Mouse (Mus musculus): ENCODE measurements at regions not wholly inside any gene's neighbourhood (a gene's known extent, or its start where the extent isn't known, plus 50 kb on each side); places are given as distances from the start of the nearest gene placed in this dataset.
A peak's percentile ranks its signal among the peaks of the same experiment; 100 is the strongest.

GRCm38 (mm10) chr5:73729646-73730045, 78.5 kb downstream of the Spata18 start:
- no peak for DNase-seq (ENCODE audit: extremely low spot score in 1 of 2, low spot score in 1 of 2)

- DNase-seq (ENCODE audit: extremely low spot score in 1 of 2, low spot score in 1 of 2), result no peak
These were observed 80.2 kb downstream of the Spata18 start for GRCm38 (mm10) chr5:73731423-73731822.

GRCm38 (mm10) chr5:73731991-73732565, 80.9 kb downstream of the Spata18 start:
- no peak for DNase-seq (ENCODE audit: extremely low spot score in 1 of 2, low spot score in 1 of 2)

GRCm38 (mm10) chr5:73740766-73741165, 89.6 kb downstream of the Spata18 start:
- no peak for DNase-seq (ENCODE audit: extremely low spot score in 1 of 2, low spot score in 1 of 2)

- no peak for DNase-seq (ENCODE audit: extremely low spot score in 1 of 2, low spot score in 1 of 2)
These were observed 90.3 kb downstream of the Spata18 start for GRCm38 (mm10) chr5:73741441-73741840.

GRCm38 (mm10) chr5:73743953-73744352, 92.8 kb downstream of the Spata18 start:
- no peak for DNase-seq (ENCODE audit: extremely low spot score in 1 of 2, low spot score in 1 of 2)

GRCm38 (mm10) chr5:73749791-73750190, 98.6 kb downstream of the Spata18 start:
- DNase-seq (ENCODE audit: extremely low spot score in 1 of 2, low spot score in 1 of 2), result no peak

- DNase-seq (ENCODE audit: extremely low spot score in 1 of 2, low spot score in 1 of 2), result no peak
These were observed 101.1 kb downstream of the Spata18 start for GRCm38 (mm10) chr5:73752225-73752644.

- no peak for DNase-seq (ENCODE audit: extremely low spot score in 1 of 2, low spot score in 1 of 2)
These were observed 102.6 kb downstream of the Spata18 start for GRCm38 (mm10) chr5:73753827-73754226.

GRCm38 (mm10) chr5:73758534-73758933, 107.4 kb downstream of the Spata18 start:
- DNase-seq (ENCODE audit: extremely low spot score in 1 of 2, low spot score in 1 of 2), result no peak

- no peak for DNase-seq (ENCODE audit: extremely low spot score in 1 of 2, low spot score in 1 of 2)
These were observed 110.1 kb downstream of the Spata18 start for GRCm38 (mm10) chr5:73761236-73761635.

GRCm38 (mm10) chr5:73761709-73762108, 110.5 kb downstream of the Spata18 start:
- peak; percentile 42 to 61 for DNase-seq (ENCODE audit: extremely low spot score in 1 of 2, low spot score in 1 of 2)

GRCm38 (mm10) chr5:73764226-73764625, 113.0 kb downstream of the Spata18 start:
- no peak for DNase-seq (ENCODE audit: extremely low spot score in 1 of 2, low spot score in 1 of 2)

GRCm38 (mm10) chr5:73765466-73765865, 114.3 kb downstream of the Spata18 start:
- DNase-seq (ENCODE audit: extremely low spot score in 1 of 2, low spot score in 1 of 2), result no peak

GRCm38 (mm10) chr5:73768253-73768652, 117.1 kb downstream of the Spata18 start:
- no peak for DNase-seq (ENCODE audit: extremely low spot score in 1 of 2, low spot score in 1 of 2)

GRCm38 (mm10) chr5:73775775-73776548, 124.8 kb downstream of the Spata18 start:
- DNase-seq (ENCODE audit: extremely low spot score in 1 of 2, low spot score in 1 of 2), result no peak

- DNase-seq (ENCODE audit: extremely low spot score in 1 of 2, low spot score in 1 of 2), result no peak
These were observed 126.2 kb downstream of the Spata18 start for GRCm38 (mm10) chr5:73777282-73777921.

- no peak for DNase-seq (ENCODE audit: extremely low spot score in 1 of 2, low spot score in 1 of 2)
These were observed 130.2 kb downstream of the Spata18 start for GRCm38 (mm10) chr5:73781190-73781940.

- DNase-seq (ENCODE audit: extremely low spot score in 1 of 2, low spot score in 1 of 2), result no peak
These were observed 131.3 kb downstream of the Spata18 start for GRCm38 (mm10) chr5:73782214-73783091.

GRCm38 (mm10) chr5:73787275-73787674, 136.1 kb downstream of the Spata18 start:
- DNase-seq (ENCODE audit: extremely low spot score in 1 of 2, low spot score in 1 of 2), result no peak
